Mouse (Mus musculus) olfactory bulb, adult 2 months (tissue): Measurements from ENCODE around the gene Fignl2. TPM values are rescaled to one million over a fixed set of nuclear protein-coding genes. Genes with fewer than 3 reads are reported as not detected.

Experiments used
- H3K27ac ChIP-seq: fragments of 200-500 bp; 2 replicates; pipeline ENCODE4 v1.5.1; 2012; ENCODE audit warnings: low read depth, low read length; ENCODE audit not compliant: insufficient read depth
- H3K4me1 ChIP-seq: fragments of 200-500 bp; 2 replicates; pipeline ENCODE4 v1.6.1; 2012; ENCODE audit warnings: low read length; ENCODE audit not compliant: control insufficient read depth, insufficient read depth
- H3K4me3 ChIP-seq: fragments of 200-500 bp; 2 replicates; pipeline ENCODE4 v1.5.1; 2012; ENCODE audit warnings: mild to moderate bottlenecking, low read depth, low read length, moderate library complexity; ENCODE audit not compliant: insufficient read depth
- CTCF ChIP-seq: fragments of 200-500 bp; IDR thresholded peaks from 2 replicates; pipeline ENCODE4 v1.5.1; 2012; ENCODE audit warnings: low read depth, mild to moderate bottlenecking, low read length, moderate library complexity; ENCODE audit not compliant: insufficient read depth
- POLR2A ChIP-seq: fragments of 200-500 bp; IDR thresholded peaks from 2 replicates; pipeline ENCODE4 v1.6.1; 2012; ENCODE audit warnings: mild to moderate bottlenecking, low read depth, low read length, moderate library complexity; ENCODE audit not compliant: insufficient read depth
- WGBS: fragments of 180-500 bp; shearing (Covaris S2); methylation state at CpG from one replicate; pipeline ENCODE4 v1.1.7; 2018; 5-methylcytosine and 5-hydroxymethylcytosine counted together
- polyA plus RNA-seq: library from polyadenylated mRNA; stranded (reverse); fragments of >200 nt; gene quantifications from 2 replicates; pipeline ENCODE4 v1.2.4, GENCODE M21; 2012; ENCODE audit warnings: low replicate concordance; ENCODE audit not compliant: missing spikeins, insufficient read depth, insufficient read length

The Fignl2 gene
- polyA plus RNA-seq, 1 experiment = not detected

DNA sequence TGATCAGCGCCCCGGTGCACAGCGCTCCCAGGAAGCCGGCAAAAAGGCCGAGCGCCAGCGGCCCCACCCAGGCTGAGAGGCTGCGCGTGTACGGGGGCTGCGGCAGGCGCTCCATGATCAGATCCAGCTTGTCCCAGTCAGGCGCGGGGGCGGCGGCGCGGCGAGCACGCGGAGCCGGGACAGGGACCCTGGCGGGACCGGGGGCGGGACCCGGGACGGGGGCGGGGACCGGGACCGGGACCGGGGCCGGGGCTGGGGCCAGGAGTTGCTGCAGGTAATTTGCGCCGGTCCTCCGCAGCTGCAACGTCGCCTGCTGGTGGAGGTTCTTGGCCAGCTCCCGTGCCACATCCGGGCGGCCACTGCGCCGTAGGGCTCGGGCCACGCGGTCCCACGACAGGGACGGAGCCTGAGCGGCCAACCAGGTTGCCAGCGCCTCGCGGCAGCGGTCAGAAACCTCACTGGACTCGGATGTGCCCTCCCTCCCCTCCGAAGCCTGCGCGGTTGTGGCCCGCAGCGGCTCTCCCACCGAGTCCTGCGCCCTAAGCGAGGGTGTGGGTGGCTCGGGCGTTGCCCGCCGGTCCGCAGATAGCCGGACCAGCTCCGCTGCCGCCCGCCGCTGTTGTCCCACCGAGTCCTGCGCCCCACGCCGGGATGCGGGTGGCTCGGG, 31.7 kb downstream of the Fignl2 start:
- Histone ChIP-seq H3K4me1 (peaks cover 15% of the 10 kb centered on the region), H3K27ac (no peak overlapping the region), H3K4me3 (peak overlapping the region; percentile 43)
- TF ChIP-seq CTCF (no peak), POLR2A (no peak)
- 1% methylated on average over 74 of the region's 77 CpGs for WGBS

DNA sequence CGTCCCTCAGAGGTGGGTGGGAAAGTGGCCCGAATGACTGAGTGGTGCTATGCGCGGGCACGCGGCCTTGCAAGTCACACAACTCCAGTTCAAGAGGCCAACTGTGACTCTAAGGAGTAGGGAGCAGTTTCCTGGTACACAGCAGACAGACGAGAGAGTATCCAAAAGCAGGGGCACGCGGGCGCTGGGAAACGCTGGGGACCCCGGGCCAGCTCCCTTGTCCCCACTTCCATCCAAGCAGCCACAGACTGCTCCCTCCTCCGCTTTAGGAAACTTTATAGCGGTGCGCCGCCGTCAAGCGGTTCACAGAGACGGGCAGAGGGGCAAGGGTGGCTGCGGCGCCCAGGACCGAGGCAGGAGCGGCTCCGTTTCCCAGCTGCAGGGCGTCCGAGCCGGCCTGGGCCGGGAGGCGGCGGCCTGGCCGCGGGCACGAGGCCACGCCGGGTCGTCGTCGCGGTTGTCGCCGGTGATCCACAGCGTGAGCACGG, 32.3 kb downstream of the Fignl2 start:
- TF ChIP-seq POLR2A (no peak), CTCF (no peak)
- Histone ChIP-seq H3K4me1 (peaks cover 15% of the 10 kb centered on the region), H3K27ac (no peak overlapping the region), H3K4me3 (peak overlapping the region; percentile 43)
- 11% methylated on average over 43 of the region's 43 CpGs for WGBS

DNA sequence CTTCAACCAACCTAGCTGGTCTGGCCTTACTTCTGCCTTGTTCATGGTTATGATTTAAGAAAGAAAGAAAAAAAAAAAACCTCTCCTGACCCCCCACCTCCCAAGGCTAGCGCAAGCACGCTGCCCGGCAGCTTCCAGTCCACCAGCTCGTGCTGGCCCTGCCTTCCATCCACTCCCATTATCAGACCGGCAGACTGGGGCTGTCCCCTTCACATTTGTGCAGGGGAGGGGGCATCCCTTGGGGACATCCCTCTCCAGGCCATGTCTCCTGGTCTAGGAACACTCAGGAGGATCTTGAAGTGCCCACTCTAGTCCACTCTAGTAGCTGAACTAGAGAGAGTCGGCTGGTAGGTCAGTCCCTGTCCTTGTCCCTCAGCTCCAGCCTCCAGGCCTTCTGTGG, 33.8 kb downstream of the Fignl2 start:
- TF ChIP-seq POLR2A (no peak), CTCF (no peak)
- H3K4me1 ChIP-seq = peaks cover 15% of the 10 kb centered on the region
- no peak overlapping the region for H3K4me3 ChIP-seq
- WGBS = 79% methylated on average over 6 of the region's 6 CpGs
- no peak overlapping the region for H3K27ac ChIP-seq

DNA sequence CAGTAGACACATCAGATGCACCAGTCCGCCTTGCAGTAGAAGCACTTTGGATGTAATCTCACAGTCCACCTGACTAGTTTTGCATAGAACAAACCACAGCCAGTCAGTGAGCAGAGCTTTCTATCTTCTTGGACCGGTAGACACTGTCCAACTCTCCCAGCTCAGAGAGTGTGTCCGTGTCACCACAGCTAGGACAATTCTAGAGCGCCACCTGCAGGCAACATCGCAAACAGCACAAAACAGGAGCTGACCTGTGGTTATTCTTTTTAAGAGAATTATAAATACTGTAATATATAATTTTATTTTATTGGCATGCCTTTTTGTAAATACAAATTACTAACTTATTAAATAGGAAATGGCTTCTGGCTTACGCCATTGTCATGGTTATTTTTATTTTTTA, 35.8 kb downstream of the Fignl2 start:
- no peak overlapping the region for H3K27ac ChIP-seq
- peaks cover 15% of the 10 kb centered on the region for H3K4me1 ChIP-seq
- no peak overlapping the region for H3K4me3 ChIP-seq
- WGBS = 44% methylated on average over 6 of the region's 6 CpGs
- 0 out of 2 replicates have a peak, but pooled peaks have one; percentile 12 for TF ChIP-seq CTCF
- no peak for TF ChIP-seq POLR2A

DNA sequence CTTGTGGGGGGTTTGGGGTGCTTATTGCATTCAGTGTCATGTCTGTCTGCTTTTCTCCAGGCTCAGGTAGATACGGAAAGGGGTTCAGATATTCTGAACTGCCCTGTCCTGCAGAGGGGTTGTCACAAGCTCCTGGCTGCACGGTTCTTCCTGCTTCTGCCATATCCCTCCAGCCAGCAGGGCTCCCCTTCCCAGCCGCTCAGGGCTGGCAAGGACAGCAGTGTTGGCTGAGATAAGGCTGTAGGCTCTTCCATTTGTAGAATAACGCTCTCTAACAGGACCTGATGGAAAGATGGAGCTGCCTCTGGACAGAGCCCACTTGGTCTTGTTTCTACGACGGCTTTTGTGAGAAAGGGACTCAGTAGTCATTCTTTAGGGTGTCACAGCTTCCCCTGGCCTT, 36.4 kb downstream of the Fignl2 start:
- TF ChIP-seq POLR2A = no peak
- TF ChIP-seq CTCF = no peak
- no peak overlapping the region for H3K4me3 ChIP-seq
- no peak overlapping the region for H3K27ac ChIP-seq
- WGBS = 83% methylated on average over 6 of the region's 6 CpGs
- peaks cover 12% of the 10 kb centered on the region for H3K4me1 ChIP-seq

DNA sequence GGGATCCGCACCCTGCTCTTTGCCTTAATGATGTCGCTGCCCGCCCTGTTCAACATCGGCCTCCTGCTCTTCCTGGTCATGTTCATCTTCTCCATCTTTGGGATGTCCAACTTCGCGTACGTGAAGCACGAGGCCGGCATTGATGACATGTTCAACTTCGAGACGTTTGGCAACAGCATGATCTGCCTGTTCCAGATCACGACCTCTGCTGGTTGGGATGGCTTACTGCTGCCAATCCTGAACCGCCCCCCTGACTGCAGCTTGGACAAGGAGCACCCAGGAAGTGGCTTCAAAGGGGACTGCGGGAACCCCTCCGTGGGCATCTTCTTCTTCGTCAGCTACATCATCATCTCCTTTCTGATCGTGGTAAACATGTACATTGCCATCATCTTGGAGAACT, 38.7 kb downstream of the Fignl2 start:
- WGBS = 74% methylated on average over 17 of the region's 17 CpGs
- Histone ChIP-seq H3K4me1 (no peaks in the 10 kb centered on the region), H3K4me3 (no peak overlapping the region), H3K27ac (no peak overlapping the region)
- TF ChIP-seq POLR2A (no peak), CTCF (0 out of 2 replicates have a peak, but pooled peaks have one; percentile 10)

DNA sequence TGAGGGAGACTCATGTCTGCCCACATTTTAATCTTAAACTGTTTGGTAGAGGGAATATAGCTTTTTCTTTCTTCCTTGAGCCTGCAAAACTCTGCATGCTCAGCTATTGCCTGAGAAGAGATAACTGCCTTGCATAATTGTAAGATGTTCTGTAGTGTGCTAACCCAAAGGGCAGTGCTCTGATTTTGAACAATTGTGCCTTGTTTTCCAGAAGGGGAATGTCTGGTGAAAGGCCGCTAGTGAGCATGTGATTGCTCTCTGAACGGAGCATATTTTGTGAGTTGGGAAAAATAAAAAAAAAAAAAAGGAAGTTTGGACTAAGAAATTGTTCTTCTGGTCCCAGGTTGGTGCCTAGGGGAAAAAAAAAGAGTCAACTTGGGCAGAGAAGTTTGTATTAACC, 49.4 kb downstream of the Fignl2 start:
- H3K4me1 ChIP-seq = peaks cover 7% of the 10 kb centered on the region
- 74% methylated on average over 2 of the region's 2 CpGs for WGBS
- TF ChIP-seq POLR2A (no peak), CTCF (no peak)
- peak overlapping the region; percentile 27; the same call in 1 of the 2 replicates for H3K27ac ChIP-seq
- H3K4me3 ChIP-seq = no peak overlapping the region

DNA sequence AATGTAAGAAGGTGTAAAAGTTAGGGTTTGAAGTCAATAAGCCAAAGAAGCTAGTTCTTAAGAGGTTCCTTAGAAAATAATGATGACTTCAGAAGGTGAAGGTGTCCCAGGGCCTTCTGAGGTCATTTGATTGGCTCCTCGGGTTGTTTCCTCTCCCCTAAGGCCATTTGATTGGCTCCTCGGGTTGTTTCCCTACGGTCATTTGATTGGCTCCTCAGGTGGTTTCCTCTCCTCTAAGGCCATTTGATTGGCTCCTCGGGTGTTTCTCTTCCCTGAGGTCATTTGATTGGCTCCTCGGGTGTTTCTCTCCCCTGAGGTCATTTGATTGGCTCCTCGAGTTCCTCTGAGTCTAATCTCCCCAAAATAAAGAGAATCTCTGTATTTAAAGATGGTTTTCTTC, 67.0 kb downstream of the Fignl2 start:
- TF ChIP-seq POLR2A (no peak), CTCF (no peak)
- 85% methylated on average over 6 of the region's 6 CpGs for WGBS
- H3K27ac ChIP-seq = no peak overlapping the region
- H3K4me3 ChIP-seq = no peak overlapping the region
- H3K4me1 ChIP-seq = peaks cover 9% of the 10 kb centered on the region

DNA sequence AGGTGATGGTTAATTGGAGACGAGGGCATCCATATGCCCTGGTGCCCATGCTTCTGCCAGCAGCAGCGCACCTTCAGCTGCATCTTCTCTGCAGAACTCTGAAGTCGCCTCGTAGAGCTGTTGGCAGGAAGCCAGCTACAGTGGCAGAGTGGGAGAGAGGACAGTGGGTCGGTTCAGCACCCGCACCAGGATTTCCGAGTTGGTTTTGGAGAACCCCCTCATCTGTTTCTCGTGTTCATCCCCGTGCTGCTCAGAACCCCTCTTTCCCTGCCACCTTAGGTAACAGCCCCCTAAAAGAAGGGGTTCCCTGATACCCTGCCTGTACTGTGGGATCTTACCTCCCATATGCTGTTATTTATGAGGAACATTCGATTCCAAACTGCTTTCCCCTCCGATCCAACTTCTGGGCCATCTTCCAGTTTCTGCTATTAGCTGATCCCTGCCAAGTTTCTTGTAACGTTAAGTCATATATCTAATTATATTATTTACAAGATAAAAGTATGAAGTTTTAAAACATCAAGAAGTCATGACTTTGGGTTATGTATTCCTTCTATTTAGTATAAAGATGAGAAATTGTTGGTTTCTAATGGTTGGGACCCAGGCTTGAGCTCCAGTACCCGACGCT, 69.9 kb downstream of the Fignl2 start:
- no peak overlapping the region for H3K4me3 ChIP-seq
- H3K27ac ChIP-seq = no peak overlapping the region
- TF ChIP-seq CTCF (no peak), POLR2A (no peak)
- peaks cover 12% of the 10 kb centered on the region for H3K4me1 ChIP-seq
- WGBS = 59% methylated on average over 14 of the region's 14 CpGs
